Mouse (Mus musculus): ENCODE results near the gene Gtf3a. TPM values are rescaled to one million over a fixed set of nuclear protein-coding genes. Genes with fewer than 3 reads are reported as not detected.

The Gtf3a gene
- polyA plus RNA-seq, 1 experiment = 40.5 TPM

GRCm38 (mm10) chr5:146973858-146974780, 25.7 kb downstream of the Gtf3a start:
- H3K4me1 ChIP-seq (ENCODE audit: control insufficient read depth, insufficient read depth, low read length) = no peaks in the 10 kb centered on the region
- H3K27ac ChIP-seq (ENCODE audit: insufficient read depth, low read length) = no peak overlapping the region
- H3K4me3 ChIP-seq (ENCODE audit: insufficient read depth, low read length) = no peak overlapping the region
- TF ChIP-seq POLR2A (IDR thresholded peaks at IDR 0.05; ENCODE audit: low read depth, low read length) (no peak), CTCF (IDR thresholded peaks at IDR 0.05; ENCODE audit: borderline replicate concordance, insufficient read depth, low read length) (no peak)

GRCm38 (mm10) chr5:146974781-146975123, 26.3 kb downstream of the Gtf3a start:
- Histone ChIP-seq H3K4me1 (ENCODE audit: control insufficient read depth, insufficient read depth, low read length) (no peaks in the 10 kb centered on the region), H3K4me3 (ENCODE audit: insufficient read depth, low read length) (no peak overlapping the region), H3K27ac (ENCODE audit: insufficient read depth, low read length) (no peak overlapping the region)
- TF ChIP-seq POLR2A (IDR thresholded peaks at IDR 0.05; ENCODE audit: low read depth, low read length) (no peak), CTCF (IDR thresholded peaks at IDR 0.05; ENCODE audit: borderline replicate concordance, insufficient read depth, low read length) (no peak)

- no peaks in the 10 kb centered on the region for H3K4me1 ChIP-seq (ENCODE audit: control insufficient read depth, insufficient read depth, low read length)
- TF ChIP-seq CTCF (IDR thresholded peaks at IDR 0.05; ENCODE audit: borderline replicate concordance, insufficient read depth, low read length) (no peak), POLR2A (IDR thresholded peaks at IDR 0.05; ENCODE audit: low read depth, low read length) (no peak)
- no peak overlapping the region for H3K4me3 ChIP-seq (ENCODE audit: insufficient read depth, low read length)
- no peak overlapping the region for H3K27ac ChIP-seq (ENCODE audit: insufficient read depth, low read length)
Measured at GRCm38 (mm10) chr5:146981376-146981775, 32.9 kb downstream of the Gtf3a start.

GRCm38 (mm10) chr5:146983216-146983615, 34.8 kb downstream of the Gtf3a start:
- TF ChIP-seq POLR2A (IDR thresholded peaks at IDR 0.05; ENCODE audit: low read depth, low read length) (no peak), CTCF (IDR thresholded peaks at IDR 0.05; ENCODE audit: borderline replicate concordance, insufficient read depth, low read length) (peak; percentile 63; the same call in 1 of the 2 replicates)
- H3K27ac ChIP-seq (ENCODE audit: insufficient read depth, low read length) = no peak overlapping the region
- H3K4me1 ChIP-seq (ENCODE audit: control insufficient read depth, insufficient read depth, low read length) = no peaks in the 10 kb centered on the region
- H3K4me3 ChIP-seq (ENCODE audit: insufficient read depth, low read length) = no peak overlapping the region

DNA sequence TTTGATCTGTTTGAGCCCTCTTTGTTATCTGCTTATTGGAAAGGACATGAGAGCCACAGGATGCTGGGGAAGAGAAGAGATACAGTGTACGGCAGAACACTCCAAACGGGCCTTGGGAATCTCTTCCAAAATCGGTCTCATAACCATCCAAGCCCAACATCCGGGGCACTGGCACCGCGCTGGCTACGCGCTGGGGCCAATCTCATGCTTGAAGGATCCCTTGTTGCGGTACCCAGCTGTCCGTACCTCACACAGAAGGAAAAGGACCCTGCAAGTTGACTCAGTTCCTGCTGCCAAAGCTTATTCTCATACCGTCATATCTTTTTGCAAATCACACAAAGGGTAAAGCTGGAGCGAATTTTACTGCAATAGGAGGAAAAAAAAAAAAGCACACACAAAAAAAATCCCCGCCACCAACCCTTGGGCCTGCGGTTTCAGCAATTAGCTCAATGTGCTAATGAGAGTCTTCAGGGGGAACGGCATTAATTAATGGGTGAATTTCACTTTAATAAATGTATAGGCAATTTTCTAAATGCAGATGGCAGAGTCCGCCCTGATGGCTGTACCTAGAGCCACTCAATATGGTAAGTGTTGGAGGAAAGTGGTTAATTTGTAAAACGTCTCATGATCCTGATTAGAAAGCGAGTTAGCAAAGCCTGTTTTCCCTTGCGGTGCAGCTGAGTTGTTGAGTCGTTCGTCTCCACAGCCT, 37.4 kb downstream of the Gtf3a start:
- Histone ChIP-seq H3K4me1 (ENCODE audit: control insufficient read depth, insufficient read depth, low read length) (no peaks in the 10 kb centered on the region), H3K4me3 (ENCODE audit: insufficient read depth, low read length) (no peak overlapping the region), H3K27ac (ENCODE audit: insufficient read depth, low read length) (no peak overlapping the region)
- no peak for TF ChIP-seq CTCF (IDR thresholded peaks at IDR 0.05; ENCODE audit: borderline replicate concordance, insufficient read depth, low read length)
- no peak for TF ChIP-seq POLR2A (IDR thresholded peaks at IDR 0.05; ENCODE audit: low read depth, low read length)

GRCm38 (mm10) chr5:146987588-146987987, 39.1 kb downstream of the Gtf3a start:
- Histone ChIP-seq H3K27ac (ENCODE audit: insufficient read depth, low read length) (no peak overlapping the region), H3K4me1 (ENCODE audit: control insufficient read depth, insufficient read depth, low read length) (no peaks in the 10 kb centered on the region), H3K4me3 (ENCODE audit: insufficient read depth, low read length) (no peak overlapping the region)
- TF ChIP-seq CTCF (IDR thresholded peaks at IDR 0.05; ENCODE audit: borderline replicate concordance, insufficient read depth, low read length) = no peak
- TF ChIP-seq POLR2A (IDR thresholded peaks at IDR 0.05; ENCODE audit: low read depth, low read length) = no peak

- TF ChIP-seq POLR2A (IDR thresholded peaks at IDR 0.05; ENCODE audit: low read depth, low read length) (no peak), CTCF (IDR thresholded peaks at IDR 0.05; ENCODE audit: borderline replicate concordance, insufficient read depth, low read length) (no peak)
- Histone ChIP-seq H3K4me1 (ENCODE audit: control insufficient read depth, insufficient read depth, low read length) (peaks cover 3% of the 10 kb centered on the region), H3K27ac (ENCODE audit: insufficient read depth, low read length) (no peak overlapping the region), H3K4me3 (ENCODE audit: insufficient read depth, low read length) (no peak overlapping the region)
Measured at GRCm38 (mm10) chr5:146989051-146989450, 40.6 kb downstream of the Gtf3a start.

DNA sequence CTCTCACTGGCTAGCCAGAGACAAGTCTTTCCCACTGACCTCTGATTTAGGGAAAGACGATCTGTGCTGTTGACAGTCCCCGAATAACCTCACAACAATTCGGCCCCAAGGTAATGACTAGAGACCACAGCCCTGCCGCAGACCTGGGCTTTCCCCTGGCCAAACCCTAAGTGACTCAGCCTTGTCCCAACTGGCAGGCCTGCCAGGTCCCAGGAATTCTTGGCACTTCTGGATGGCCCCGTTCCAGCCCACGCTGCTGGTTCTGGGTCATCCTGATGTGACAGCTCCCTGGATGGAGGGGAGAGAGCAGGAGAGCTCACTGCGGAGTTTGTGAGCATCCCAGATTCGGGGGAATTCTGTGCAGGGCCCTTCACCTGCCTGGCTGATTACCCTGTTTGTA, 45.1 kb downstream of the Gtf3a start:
- no peak overlapping the region for H3K27ac ChIP-seq (ENCODE audit: insufficient read depth, low read length)
- TF ChIP-seq CTCF (IDR thresholded peaks at IDR 0.05; ENCODE audit: borderline replicate concordance, insufficient read depth, low read length) (no peak), POLR2A (IDR thresholded peaks at IDR 0.05; ENCODE audit: low read depth, low read length) (no peak)
- H3K4me1 ChIP-seq (ENCODE audit: control insufficient read depth, insufficient read depth, low read length) = peaks cover 3% of the 10 kb centered on the region
- H3K4me3 ChIP-seq (ENCODE audit: insufficient read depth, low read length) = no peak overlapping the region

DNA sequence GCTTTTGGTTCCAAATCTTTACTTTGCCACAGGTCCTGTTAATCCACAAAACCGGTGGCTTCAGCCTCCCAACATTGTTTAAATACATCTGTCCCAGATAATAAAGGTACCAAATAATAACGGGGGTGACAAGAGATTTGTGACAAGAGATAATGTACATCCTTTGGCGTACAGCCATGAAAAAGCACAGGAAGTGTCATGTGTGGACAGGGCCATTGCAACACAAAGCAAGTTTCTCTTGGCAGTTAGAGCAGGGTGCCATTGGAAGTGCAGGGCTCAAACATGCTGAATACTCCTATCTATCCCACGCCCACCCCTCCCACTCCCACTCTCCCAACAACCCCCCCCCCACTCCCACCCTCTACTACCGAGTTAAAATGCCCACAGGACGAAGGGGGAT, 46.5 kb downstream of the Gtf3a start:
- Histone ChIP-seq H3K4me1 (ENCODE audit: control insufficient read depth, insufficient read depth, low read length) (peaks cover 3% of the 10 kb centered on the region), H3K4me3 (ENCODE audit: insufficient read depth, low read length) (no peak overlapping the region), H3K27ac (ENCODE audit: insufficient read depth, low read length) (no peak overlapping the region)
- no peak for TF ChIP-seq CTCF (IDR thresholded peaks at IDR 0.05; ENCODE audit: borderline replicate concordance, insufficient read depth, low read length)
- no peak for TF ChIP-seq POLR2A (IDR thresholded peaks at IDR 0.05; ENCODE audit: low read depth, low read length)

GRCm38 (mm10) chr5:146996812-146997211, 48.4 kb downstream of the Gtf3a start:
- H3K27ac ChIP-seq (ENCODE audit: insufficient read depth, low read length) = no peak overlapping the region
- TF ChIP-seq POLR2A (IDR thresholded peaks at IDR 0.05; ENCODE audit: low read depth, low read length) = no peak
- TF ChIP-seq CTCF (IDR thresholded peaks at IDR 0.05; ENCODE audit: borderline replicate concordance, insufficient read depth, low read length) = no peak
- no peak overlapping the region for H3K4me3 ChIP-seq (ENCODE audit: insufficient read depth, low read length)
- H3K4me1 ChIP-seq (ENCODE audit: control insufficient read depth, insufficient read depth, low read length) = peaks cover 3% of the 10 kb centered on the region

All from embryonic fibroblast, embryonic 13.5 days (primary cell).